Mouse (Mus musculus): ENCODE measurements around the gene Spon1. TPM values are rescaled to one million over a fixed set of nuclear protein-coding genes. Genes with fewer than 3 reads are reported as not detected.

The Spon1 gene
- polyA plus RNA-seq, 1 experiment = 20.1 TPM

- 30% methylated on average over 11 of the region's 11 CpGs for WGBS
- Histone ChIP-seq H3K27ac (ENCODE audit: insufficient read depth, low read depth, low read length) (no peak overlapping the region), H3K36me3 (ENCODE audit: control insufficient read depth, insufficient read depth, low read length) (no peaks in the 10 kb centered on the region), H3K4me1 (ENCODE audit: control insufficient read depth, insufficient read depth, low read length) (peaks cover 18% of the 10 kb centered on the region), H3K4me3 (ENCODE audit: insufficient read depth, low read depth, low read length) (no peak overlapping the region), H3K27me3 (replicated peaks; ENCODE audit: control insufficient read depth, insufficient read depth, low read length) (no peaks in the 10 kb centered on the region)
- no peak for TF ChIP-seq POLR2A (IDR thresholded peaks at IDR 0.05; ENCODE audit: low read depth, low read length)
- TF ChIP-seq CTCF (conservative IDR thresholded peaks at IDR 0.05; ENCODE audit: insufficient read depth, insufficient read length, low read depth, low read length) = no peak
- no peak for DNase-seq
Measured at GRCm38 (mm10) chr7:114087986-114088385, 322.2 kb downstream of the Spon1 start.

GRCm38 (mm10) chr7:114088918-114089317 lies 323.1 kb downstream of the Spon1 start:
- no peaks in the 10 kb centered on the region for H3K27me3 ChIP-seq (replicated peaks; ENCODE audit: control insufficient read depth, insufficient read depth, low read length)
- TF ChIP-seq CTCF (conservative IDR thresholded peaks at IDR 0.05; ENCODE audit: insufficient read depth, insufficient read length, low read depth, low read length) (no peak), POLR2A (IDR thresholded peaks at IDR 0.05; ENCODE audit: low read depth, low read length) (no peak)
- H3K4me3 ChIP-seq (ENCODE audit: insufficient read depth, low read depth, low read length) = no peak overlapping the region
- peaks cover 18% of the 10 kb centered on the region for H3K4me1 ChIP-seq (ENCODE audit: control insufficient read depth, insufficient read depth, low read length)
- no peak for DNase-seq
- no peak overlapping the region for H3K27ac ChIP-seq (ENCODE audit: insufficient read depth, low read depth, low read length)
- 66% methylated on average over 5 of the region's 5 CpGs for whole genome bisulfite sequencing
- no peaks in the 10 kb centered on the region for H3K36me3 ChIP-seq (ENCODE audit: control insufficient read depth, insufficient read depth, low read length)

- 79% methylated on average over 3 of the region's 3 CpGs for WGBS
- H3K36me3 ChIP-seq (ENCODE audit: control insufficient read depth, insufficient read depth, low read length) = no peaks in the 10 kb centered on the region
- no peak for DNase-seq
- TF ChIP-seq POLR2A (IDR thresholded peaks at IDR 0.05; ENCODE audit: low read depth, low read length) (no peak), CTCF (conservative IDR thresholded peaks at IDR 0.05; ENCODE audit: insufficient read depth, insufficient read length, low read depth, low read length) (no peak)
- H3K27ac ChIP-seq (ENCODE audit: insufficient read depth, low read depth, low read length) = no peak overlapping the region
- H3K4me3 ChIP-seq (ENCODE audit: insufficient read depth, low read depth, low read length) = no peak overlapping the region
- no peaks in the 10 kb centered on the region for H3K27me3 ChIP-seq (replicated peaks; ENCODE audit: control insufficient read depth, insufficient read depth, low read length)
- H3K4me1 ChIP-seq (ENCODE audit: control insufficient read depth, insufficient read depth, low read length) = peaks cover 22% of the 10 kb centered on the region
Measured at GRCm38 (mm10) chr7:114090231-114090630, 324.4 kb downstream of the Spon1 start.

GRCm38 (mm10) chr7:114090892-114091545 lies 325.2 kb downstream of the Spon1 start:
- 75% methylated on average over 10 of the region's 10 CpGs for WGBS
- Histone ChIP-seq H3K4me1 (ENCODE audit: control insufficient read depth, insufficient read depth, low read length) (peaks cover 22% of the 10 kb centered on the region), H3K27me3 (replicated peaks; ENCODE audit: control insufficient read depth, insufficient read depth, low read length) (no peaks in the 10 kb centered on the region), H3K4me3 (ENCODE audit: insufficient read depth, low read depth, low read length) (no peak overlapping the region), H3K27ac (ENCODE audit: insufficient read depth, low read depth, low read length) (no peak overlapping the region), H3K36me3 (ENCODE audit: control insufficient read depth, insufficient read depth, low read length) (no peaks in the 10 kb centered on the region)
- no peak for DNase-seq
- TF ChIP-seq CTCF (conservative IDR thresholded peaks at IDR 0.05; ENCODE audit: insufficient read depth, insufficient read length, low read depth, low read length) (no peak), POLR2A (IDR thresholded peaks at IDR 0.05; ENCODE audit: low read depth, low read length) (no peak)

Measured in kidney, adult 2 months (tissue).